Mouse (Mus musculus) CH12.LX (cell line): Measurements from ENCODE around the gene Irx5. TPM values are rescaled to one million over a fixed set of nuclear protein-coding genes. Genes with fewer than 3 reads are reported as not detected.

Experiments
- DNase-seq: peaks from one replicate; pipeline ENCODE4 v3.0.0-alpha.2; 2013; ENCODE audit errors: extremely low read depth
- H3K27ac ChIP-seq: 2 replicates; pipeline ENCODE4 v1.5.1; 2012; ENCODE audit warnings: low read depth, mild to moderate bottlenecking, control low read depth, moderate library complexity; ENCODE audit not compliant: insufficient read depth
- H3K27me3 ChIP-seq: replicated peaks from 2 replicates; pipeline ENCODE3; 2012; ENCODE audit warnings: inconsistent platforms
- H3K36me3 ChIP-seq, 2 experiments: replicated peaks in 1 of 2; 2 replicates each; pipeline versions ENCODE3 to v1.6.1; 2012; ENCODE audit warnings: inconsistent platforms in 1 of 2, low read length in 1 of 2, mild to moderate bottlenecking in 1 of 2, mixed read lengths in 1 of 2, moderate library complexity in 1 of 2; ENCODE audit not compliant: control insufficient read depth in 1 of 2, insufficient read depth in 1 of 2
- H3K4me1 ChIP-seq, 2 experiments: 2 replicates each; pipeline ENCODE4 v1.6.1; 2012; ENCODE audit warnings: inconsistent platforms in 1 of 2, moderate library complexity in 1 of 2; ENCODE audit not compliant: insufficient read depth in 2 of 2, control insufficient read depth in 1 of 2
- H3K4me2 ChIP-seq: 2 replicates; pipeline ENCODE4 v1.6.1; 2012; ENCODE audit warnings: low read depth, mild to moderate bottlenecking, control low read depth; ENCODE audit not compliant: poor library complexity, insufficient read depth, severe bottlenecking
- H3K4me3 ChIP-seq, 3 experiments: fragments of 150-350 bp in 1 of 3; sonication (generic) in 1 of 3; replicated peaks in 1 of 3; 2 replicates each; pipeline versions ENCODE3 to v1.5.1; 2011 to 2012; ENCODE audit warnings: low read depth in 2 of 3, low read length in 2 of 3, mild to moderate bottlenecking in 2 of 3, moderate library complexity in 2 of 3, control low read depth in 1 of 3, improper control_type of control experiment in 1 of 3, inconsistent platforms in 1 of 3, mixed read lengths in 1 of 3; ENCODE audit not compliant: poor library complexity in 1 of 3
- H3K79me2 ChIP-seq: replicated peaks from 2 replicates; pipeline ENCODE4 v1.6.1; 2012; ENCODE audit warnings: mild to moderate bottlenecking, moderate library complexity; ENCODE audit not compliant: control insufficient read depth, poor library complexity, insufficient read depth, severe bottlenecking; ENCODE audit errors: extremely low read depth
- H3K9ac ChIP-seq: 2 replicates; pipeline ENCODE4 v1.6.1; 2012; ENCODE audit warnings: low read depth, mild to moderate bottlenecking, control low read depth, moderate library complexity; ENCODE audit not compliant: insufficient read depth
- H3K9me3 ChIP-seq: replicated peaks from 2 replicates; pipeline ENCODE3; 2012; ENCODE audit warnings: low read length, inconsistent platforms, mixed read lengths
- BHLHE40 ChIP-seq: IDR thresholded peaks from 2 replicates; pipeline ENCODE4 v1.6.1; 2011; ENCODE audit warnings: mild to moderate bottlenecking, low read depth, low read length, improper control_type of control experiment
- CHD1 ChIP-seq: IDR thresholded peaks from 2 replicates; pipeline ENCODE4 v1.6.1; 2012; ENCODE audit warnings: low read depth, low read length, improper control_type of control experiment, inconsistent platforms
- CHD2 ChIP-seq: IDR thresholded peaks from 2 replicates; pipeline ENCODE4 v1.6.1; 2011; ENCODE audit warnings: low read length, improper control_type of control experiment
- CTCF ChIP-seq, 2 experiments: IDR thresholded peaks in 1 of 2; conservative IDR thresholded peaks in 1 of 2; 2 replicates each; pipeline ENCODE4 v1.5.1; 2011 to 2012; ENCODE audit warnings: low read depth in 2 of 2, low read length in 2 of 2, improper control_type of control experiment in 1 of 2, inconsistent platforms in 1 of 2, mild to moderate bottlenecking in 1 of 2, moderate library complexity in 1 of 2
- E2F4 ChIP-seq: IDR thresholded peaks from 2 replicates; pipeline ENCODE4 v1.6.1; 2011; ENCODE audit warnings: low read depth, low read length, improper control_type of control experiment; ENCODE audit not compliant: insufficient replicate concordance
- ELF1 ChIP-seq: IDR thresholded peaks from 2 replicates; pipeline ENCODE4 v1.6.1; 2014; ENCODE audit warnings: low read depth, mild to moderate bottlenecking, inconsistent platforms, low read length, improper control_type of control experiment
- EP300 ChIP-seq: IDR thresholded peaks from 2 replicates; pipeline ENCODE4 v1.6.1; 2011; ENCODE audit warnings: low read length, improper control_type of control experiment
- ETS1 ChIP-seq: conservative IDR thresholded peaks from 2 replicates; pipeline ENCODE4 v1.6.1; 2012; ENCODE audit warnings: low read depth, mild to moderate bottlenecking, inconsistent platforms, low read length, improper control_type of control experiment, moderate library complexity
- IRF4 ChIP-seq: IDR thresholded peaks from 2 replicates; pipeline ENCODE4 v1.6.1; 2014; ENCODE audit warnings: low read depth, mild to moderate bottlenecking, inconsistent platforms, low read length, improper control_type of control experiment
- MAZ ChIP-seq: IDR thresholded peaks from 2 replicates; pipeline ENCODE4 v1.6.1; 2012; ENCODE audit warnings: low read depth, mild to moderate bottlenecking, inconsistent platforms, low read length, improper control_type of control experiment, moderate library complexity
- MEF2A ChIP-seq: IDR thresholded peaks from 2 replicates; pipeline ENCODE4 v1.6.1; 2014; ENCODE audit warnings: low read depth, mild to moderate bottlenecking, inconsistent platforms, low read length, improper control_type of control experiment, borderline replicate concordance
- MXI1 ChIP-seq: IDR thresholded peaks from 2 replicates; pipeline ENCODE4 v1.6.1; 2011; ENCODE audit warnings: mild to moderate bottlenecking, low read depth, low read length, improper control_type of control experiment
- MYC ChIP-seq: IDR thresholded peaks from 2 replicates; pipeline ENCODE4 v1.6.1; 2011; ENCODE audit warnings: low read depth, mild to moderate bottlenecking, improper control_type of control experiment, low read length
- NELFE ChIP-seq: IDR thresholded peaks from 2 replicates; pipeline ENCODE4 v1.6.1; 2011; ENCODE audit warnings: low read depth, low read length, improper control_type of control experiment
- NRF1 ChIP-seq: IDR thresholded peaks from 2 replicates; pipeline ENCODE4 v1.6.1; 2014; ENCODE audit warnings: low read depth, mild to moderate bottlenecking, inconsistent platforms, low read length, improper control_type of control experiment, moderate library complexity
- PAX5 ChIP-seq: IDR thresholded peaks from 2 replicates; pipeline ENCODE4 v1.6.1; 2012; ENCODE audit warnings: low read length, inconsistent platforms, mixed read lengths
- POLR2A ChIP-seq: IDR thresholded peaks from 2 replicates; pipeline ENCODE4 v1.6.1; 2011; ENCODE audit warnings: low read depth, mild to moderate bottlenecking, improper control_type of control experiment, low read length
- RCOR1 ChIP-seq: conservative IDR thresholded peaks from 2 replicates; pipeline ENCODE4 v1.6.1; 2012; ENCODE audit warnings: low read depth, mild to moderate bottlenecking, inconsistent platforms, low read length, improper control_type of control experiment
- SMC3 ChIP-seq: IDR thresholded peaks from 2 replicates; pipeline ENCODE4 v1.6.1; 2011; ENCODE audit warnings: low read depth, low read length, improper control_type of control experiment
- UBTF ChIP-seq: IDR thresholded peaks from 2 replicates; pipeline ENCODE4 v1.6.1; 2012; ENCODE audit warnings: low read depth, mild to moderate bottlenecking, inconsistent platforms, low read length, improper control_type of control experiment, moderate library complexity
- USF2 ChIP-seq: conservative IDR thresholded peaks from 2 replicates; pipeline ENCODE4 v1.6.1; 2011; ENCODE audit warnings: low read depth, low read length, improper control_type of control experiment
- ZKSCAN1 ChIP-seq: IDR thresholded peaks from 2 replicates; pipeline ENCODE4 v1.6.1; 2012; ENCODE audit warnings: low read depth, inconsistent platforms, low read length, improper control_type of control experiment, borderline replicate concordance
- ZMIZ1 ChIP-seq: IDR thresholded peaks from 2 replicates; pipeline ENCODE4 v1.6.1; 2012; ENCODE audit warnings: low read depth, mild to moderate bottlenecking, inconsistent platforms, low read length, improper control_type of control experiment
- ZNF384 ChIP-seq: IDR thresholded peaks from 2 replicates; pipeline ENCODE4 v1.6.1; 2012; ENCODE audit warnings: low read depth, low read length, improper control_type of control experiment, inconsistent platforms
- dilution Hi-C: fragments of 300-500 bp; cut with MboI; formaldehyde crosslinking; loops from 2 replicates; pipeline ENCODE4 v1.14.3; 2020; ENCODE audit warnings: low sequenced_read_pairs; ENCODE audit not compliant: extremely low pct_unique_long_range_greater_than_20kb, extremely low pct_ligation_motif_present
- in situ Hi-C: fragments of 300-500 bp; cut with MboI; formaldehyde crosslinking; loops from 3 replicates; pipeline ENCODE4 v1.14.3; 2019; ENCODE audit warnings: low sequenced_read_pairs, low pct_ligation_motif_present, low pct_unique_long_range_greater_than_20kb, mixed read lengths
- polyA plus RNA-seq: library from polyadenylated mRNA; unstranded; fragments of >175 nt; gene quantifications from 2 replicates; pipeline ENCODE4 v1.2.1, GENCODE M21; 2012; ENCODE audit warnings: low read depth; ENCODE audit not compliant: insufficient read length
- total RNA-seq, 2 experiments: library from RNA; depleted of rRNA; stranded (reverse); fragments of 300-350 nt in 1 of 2; fragments of >200 nt in 1 of 2; gene quantifications; 2 replicates each; pipeline ENCODE4 v1.2.3; 2012 to 2014

Irx5 gene
- total and polyA plus RNA-seq, 3 experiments: not detected

DNA sequence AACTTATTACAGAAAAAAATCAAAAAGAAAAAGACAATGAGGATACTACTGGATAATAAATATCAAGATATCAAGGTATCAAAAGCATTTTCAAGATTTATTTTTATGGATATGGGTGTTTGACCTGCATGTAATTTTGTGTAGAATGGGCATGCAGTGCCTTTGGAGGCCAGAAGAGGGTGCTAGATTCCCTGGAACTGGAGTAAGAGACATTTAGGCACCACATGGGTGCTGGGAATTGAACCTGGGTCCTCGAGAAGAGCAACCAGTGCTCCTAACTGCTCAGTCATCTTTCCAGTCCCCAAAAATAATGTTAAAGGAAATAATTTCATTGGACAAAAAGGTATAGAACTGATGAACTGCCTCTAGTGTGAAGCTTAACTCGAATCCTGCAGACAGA, 30.2 kb upstream of the Irx5 start:
- no peak for DNase-seq
- dilution Hi-C loops: no loop called here

DNA sequence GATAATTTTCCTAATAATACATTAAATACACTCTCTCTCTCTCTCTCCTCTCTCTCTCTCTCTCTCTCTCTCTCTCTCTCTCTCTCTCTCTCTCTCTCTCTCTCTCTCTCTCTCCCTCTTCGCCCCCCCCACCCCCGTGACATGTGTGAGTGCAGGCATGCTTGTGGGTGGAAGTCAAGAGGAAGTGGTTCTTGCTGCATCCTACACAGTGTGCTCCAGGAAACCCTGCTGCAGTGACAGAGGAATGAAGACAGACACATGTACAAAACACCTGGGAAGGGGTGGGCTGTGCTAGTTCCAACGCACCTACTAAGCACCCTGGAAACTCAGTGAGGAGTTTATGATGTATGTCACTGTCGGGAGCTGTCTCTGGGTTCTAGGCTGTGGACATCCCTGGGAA, 28.2 kb upstream of the Irx5 start:
- no peaks in the 10 kb centered on the region for H3K27me3 ChIP-seq
- no peaks in the 10 kb centered on the region for H3K79me2 ChIP-seq
- dilution Hi-C loops: no loop called here
- H3K9me3 ChIP-seq: peaks cover 76% of the 10 kb centered on the region
- H3K36me3 ChIP-seq: no peaks in the 10 kb centered on the region
- no peak overlapping the region for H3K4me2 ChIP-seq
- TF ChIP-seq POLR2A (no peak), MXI1 (no peak), E2F4 (no peak), IRF4 (no peak), CHD1 (no peak), ZNF384 (no peak), BHLHE40 (no peak), EP300 (no peak), MEF2A (no peak), ZMIZ1 (no peak)
- TF ChIP-seq, all 38 proteins: peak for 0
- no peak overlapping the region for H3K9ac ChIP-seq
- no peak for DNase-seq
- no peaks in the 10 kb centered on the region for H3K4me1 ChIP-seq
- no peak overlapping the region for H3K27ac ChIP-seq
- no peak overlapping the region for H3K4me3 ChIP-seq
- in situ Hi-C loops: no loop called here

More for the DNA sequence above, 30.2 kb upstream of the Irx5 start:
- H3K27me3 ChIP-seq: no peaks in the 10 kb centered on the region
- TF ChIP-seq CHD2: no peak
- TF ChIP-seq BHLHE40: no peak
- TF ChIP-seq POLR2A: no peak
- TF ChIP-seq UBTF: no peak
- no peak for TF ChIP-seq MYC
- TF ChIP-seq ZMIZ1: no peak
- TF ChIP-seq ZNF384: no peak
- no peak for TF ChIP-seq ZKSCAN1
- no peak for TF ChIP-seq SMC3
- TF ChIP-seq MAZ: no peak
- TF ChIP-seq MEF2A: no peak
- TF ChIP-seq NELFE: no peak
- no peak for TF ChIP-seq PAX5
- no peak for TF ChIP-seq CTCF (conservative IDR thresholded peaks at IDR 0.05 in 1 of 2, IDR thresholded peaks at IDR 0.05 in 1 of 2; ENCODE audit: low read depth in 2 of 2, low read length in 2 of 2)
- TF ChIP-seq ELF1: no peak
- no peak for TF ChIP-seq ETS1
- no peak for TF ChIP-seq USF2
- no peak for TF ChIP-seq RCOR1
- no peak for TF ChIP-seq NRF1
- no peak for TF ChIP-seq E2F4
- no peaks in the 10 kb centered on the region for H3K4me1 ChIP-seq
- no peaks in the 10 kb centered on the region for H3K36me3 ChIP-seq
- no peak overlapping the region for H3K27ac ChIP-seq
- H3K9me3 ChIP-seq: peaks cover 77% of the 10 kb centered on the region
- no peak overlapping the region for H3K9ac ChIP-seq
- no peak overlapping the region for H3K4me3 ChIP-seq
- no peaks in the 10 kb centered on the region for H3K79me2 ChIP-seq
- in situ Hi-C loops: no loop called here
- no peak overlapping the region for H3K4me2 ChIP-seq
